Mouse (Mus musculus): ENCODE data around the gene Rapgef2.
"Not testable (repeated sequence)": the region's sequence is repeated elsewhere in the genome, so short reads cannot be mapped to it uniquely, and the experiment has no call there.

The Rapgef2 gene

GRCm38 (mm10) chr3:79174168-79174567 is 112.1 kb downstream of the Rapgef2 start:
- DNase-seq (ENCODE audit: low read depth in 1 of 2, low spot score in 2 of 2): no peak

- peak; percentile 64 to 70 for DNase-seq (ENCODE audit: low read depth in 1 of 2, low spot score in 2 of 2)
These were observed 113.0 kb downstream of the Rapgef2 start for GRCm38 (mm10) chr3:79173291-79173690.

DNA sequence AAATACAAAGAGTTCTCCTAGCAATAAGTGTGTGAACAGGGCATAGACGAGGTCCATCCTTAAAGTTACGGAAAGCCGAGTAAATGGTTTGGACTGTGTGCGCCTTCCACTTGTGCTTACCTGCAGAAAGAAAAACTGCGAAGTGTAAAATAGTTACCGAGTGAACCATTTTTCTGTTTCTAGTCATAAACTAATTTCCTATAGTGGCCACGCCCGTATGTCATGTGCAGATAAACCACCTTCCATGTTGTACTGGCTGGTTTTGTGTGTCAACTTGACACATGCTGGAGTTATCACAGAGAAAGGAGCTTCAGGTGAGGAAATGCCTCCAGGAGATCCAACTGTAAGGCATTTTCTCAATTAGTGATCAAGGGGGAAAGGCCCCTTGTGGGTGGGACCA is 115.2 kb downstream of the Rapgef2 start:
- DNase-seq (ENCODE audit: low read depth in 1 of 2, low spot score in 2 of 2): not testable (repeated sequence)

GRCm38 (mm10) chr3:79168168-79168827 is 118.0 kb downstream of the Rapgef2 start:
- DNase-seq (ENCODE audit: low read depth in 1 of 2, low spot score in 2 of 2): no peak

DNA sequence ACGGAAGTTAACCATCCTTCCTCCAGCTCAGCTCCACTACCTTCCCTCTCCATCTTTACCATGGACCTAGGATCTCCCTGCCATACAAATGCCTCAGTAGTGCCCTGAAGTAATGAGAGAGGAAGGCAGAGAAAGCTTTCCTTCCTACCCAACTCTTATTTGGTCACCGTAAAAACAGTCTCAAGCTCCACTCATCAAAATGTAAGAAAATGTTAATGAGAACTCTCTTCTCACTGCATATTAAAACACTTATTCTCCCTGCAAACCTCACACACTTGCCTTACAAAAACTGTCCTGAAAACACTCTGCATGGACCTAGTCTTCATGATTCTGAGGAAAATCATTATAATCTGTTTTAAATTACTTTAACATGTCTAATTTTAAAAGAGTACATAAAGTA is 118.7 kb downstream of the Rapgef2 start:
- DNase-seq (ENCODE audit: low read depth in 1 of 2, low spot score in 2 of 2): no peak

DNA sequence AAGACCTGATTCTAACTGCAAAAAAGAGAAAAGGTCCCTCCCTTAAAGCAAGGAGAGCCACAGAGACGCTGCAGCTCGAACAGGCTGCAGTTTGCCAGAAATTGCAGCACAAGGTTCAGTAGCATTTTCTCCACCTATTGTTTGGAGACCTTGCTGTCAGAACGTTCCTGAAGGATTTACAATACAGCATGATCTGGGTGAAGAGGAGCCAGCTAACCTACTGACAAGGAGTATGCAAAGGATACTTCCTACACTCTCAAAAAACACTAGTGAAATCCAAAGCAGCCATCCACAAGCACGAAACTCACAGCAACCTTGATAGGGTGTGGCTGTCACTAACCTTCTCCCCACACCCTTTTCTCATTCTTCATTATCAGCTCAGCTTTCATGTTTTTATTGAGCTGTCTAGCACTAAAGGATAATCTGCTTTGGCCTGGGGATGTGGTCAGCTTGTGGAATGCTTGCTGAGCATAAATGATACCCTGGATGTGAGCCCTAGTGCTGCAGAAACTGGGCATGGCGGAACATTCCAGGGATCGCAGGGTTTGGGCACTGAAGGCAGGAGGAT is 124.4 kb downstream of the Rapgef2 start:
- no peak for DNase-seq (ENCODE audit: low read depth in 1 of 2, low spot score in 2 of 2)

- peak in 1 of 2 experiments; percentile 29 for DNase-seq (ENCODE audit: low read depth in 1 of 2, low spot score in 2 of 2)
These were observed 125.1 kb downstream of the Rapgef2 start for GRCm38 (mm10) chr3:79161093-79161723.

- no peak for DNase-seq (ENCODE audit: low read depth in 1 of 2, low spot score in 2 of 2)
These were observed 128.1 kb downstream of the Rapgef2 start for GRCm38 (mm10) chr3:79158254-79158653.

DNA sequence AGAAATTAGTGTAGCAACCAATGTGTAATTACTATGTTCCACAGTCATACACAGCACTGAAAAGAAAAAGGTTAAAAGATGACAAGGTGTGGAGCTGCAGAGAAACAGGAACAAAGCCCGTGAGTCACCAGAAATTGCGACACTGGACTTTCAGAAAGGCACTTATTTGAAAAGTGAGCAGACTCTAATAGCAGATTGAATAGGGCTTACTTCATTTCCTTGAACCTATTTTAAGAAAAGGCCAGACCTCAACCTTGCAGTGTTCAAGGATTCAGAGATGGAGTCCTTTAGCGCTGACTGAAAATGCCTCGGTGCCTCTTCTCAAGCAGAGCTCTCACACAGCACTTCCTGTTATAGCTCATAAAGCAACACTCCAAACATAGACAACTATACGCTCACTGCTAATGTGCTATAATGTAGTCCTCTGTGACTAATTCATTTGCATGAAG is 133.3 kb downstream of the Rapgef2 start:
- DNase-seq (ENCODE audit: low read depth in 1 of 2, low spot score in 2 of 2): peak; percentile 81 to 90

DNA sequence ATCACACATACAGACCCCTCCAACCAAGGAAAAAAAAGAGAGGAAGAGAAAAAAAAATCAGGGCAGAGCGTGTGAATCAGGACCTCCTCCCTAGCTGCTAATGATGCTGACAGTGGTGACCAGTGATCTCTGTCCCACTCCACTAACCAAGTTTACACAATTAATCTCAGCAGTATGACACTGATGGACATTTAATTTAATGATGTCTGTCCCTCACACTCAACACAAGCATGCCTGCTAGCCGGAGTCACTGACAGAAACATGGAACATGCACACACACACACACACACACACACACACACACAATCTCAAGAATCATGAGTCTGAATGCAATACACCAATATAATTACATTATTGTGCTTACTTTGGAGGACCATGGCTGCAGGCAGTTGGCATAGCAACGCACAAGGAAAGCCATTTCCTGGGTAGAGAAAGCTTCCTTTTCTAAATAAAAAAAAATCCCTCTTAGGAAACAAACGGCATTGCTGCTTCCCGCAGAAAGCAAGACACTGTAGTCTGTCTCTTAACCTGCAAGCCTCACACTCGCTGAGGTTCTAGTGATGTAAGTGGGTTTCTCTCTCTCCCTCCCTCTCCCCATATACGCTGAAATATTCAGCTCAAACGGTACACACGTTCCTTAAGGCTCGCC is 140.8 kb downstream of the Rapgef2 start:
- no peak for DNase-seq (ENCODE audit: low read depth in 1 of 2, low spot score in 2 of 2)

DNA sequence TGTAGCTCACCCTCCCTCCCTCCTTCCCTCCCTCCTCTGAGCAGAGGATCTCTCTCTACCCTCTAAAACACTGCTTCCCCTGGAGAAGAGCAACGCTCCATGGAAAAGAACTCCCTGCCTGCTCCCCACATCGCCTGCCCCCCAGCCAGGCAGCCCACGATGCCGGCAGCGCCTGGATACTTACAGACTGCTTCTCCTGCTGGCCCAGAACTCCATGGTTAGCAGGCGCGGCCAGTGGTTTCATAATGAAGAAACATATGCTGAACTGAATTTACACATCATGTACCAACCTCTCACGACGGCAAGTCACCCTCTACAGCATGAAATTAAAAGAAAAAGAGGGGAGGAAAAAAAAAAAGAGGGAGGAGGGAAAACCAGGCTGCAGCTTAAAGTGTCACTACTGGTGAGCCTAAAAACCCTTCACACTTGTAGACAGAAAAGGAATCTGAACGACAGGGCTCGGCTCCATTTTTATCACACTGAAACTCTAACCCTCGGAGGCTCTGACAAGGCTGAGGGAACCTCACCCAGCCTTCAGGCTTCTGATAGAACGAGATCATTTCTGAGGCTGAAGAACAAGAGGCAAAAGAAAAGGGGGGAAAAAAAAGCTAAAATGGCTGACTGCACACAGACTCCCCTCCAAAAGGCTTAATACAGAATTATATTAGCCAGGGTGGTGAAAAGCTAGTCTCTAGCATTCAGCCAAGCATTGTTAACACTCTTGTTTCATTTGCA is 141.5 kb downstream of the Rapgef2 start:
- no peak for DNase-seq (ENCODE audit: low read depth in 1 of 2, low spot score in 2 of 2)

DNA sequence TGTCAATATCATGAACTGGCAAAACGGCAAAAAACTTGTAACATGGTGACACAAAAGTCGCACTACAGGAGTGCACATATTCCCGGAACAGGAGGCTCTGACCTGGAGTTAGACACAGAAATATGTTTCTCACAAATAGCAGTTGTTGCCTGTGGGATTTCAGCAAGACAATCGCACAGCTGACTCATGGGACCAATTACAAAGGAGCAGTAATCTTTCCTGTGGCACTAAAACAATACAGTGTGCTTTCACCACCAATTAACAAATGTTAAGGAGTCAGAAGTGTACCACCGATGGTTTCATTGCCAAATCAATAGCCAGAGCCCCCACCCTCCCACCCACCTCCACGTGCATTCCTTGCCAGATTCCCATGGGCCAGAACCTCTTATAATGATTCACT is 142.2 kb downstream of the Rapgef2 start:
- no peak for DNase-seq (ENCODE audit: low read depth in 1 of 2, low spot score in 2 of 2)

GRCm38 (mm10) chr3:79139245-79139644 is 147.1 kb downstream of the Rapgef2 start:
- no peak for DNase-seq (ENCODE audit: low read depth in 1 of 2, low spot score in 2 of 2)

DNA sequence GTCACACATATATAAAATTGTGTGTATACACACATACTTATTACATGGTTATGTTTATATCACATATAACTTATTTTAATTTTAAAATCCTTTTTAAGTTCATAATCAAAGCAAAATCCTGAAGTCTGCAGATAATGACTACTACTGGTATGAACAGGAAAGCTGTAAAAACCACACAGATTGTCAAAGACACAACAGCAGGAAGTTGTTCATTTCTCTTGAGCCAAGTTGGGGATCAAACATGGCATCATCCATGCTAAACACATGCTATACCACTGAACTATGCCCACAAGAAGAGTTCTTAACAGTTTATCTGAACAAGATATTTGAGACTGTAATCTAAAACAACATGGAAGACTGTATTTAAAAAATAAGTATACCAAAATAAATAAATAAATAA is 147.7 kb downstream of the Rapgef2 start:
- DNase-seq (ENCODE audit: low read depth in 1 of 2, low spot score in 2 of 2): no peak

DNA sequence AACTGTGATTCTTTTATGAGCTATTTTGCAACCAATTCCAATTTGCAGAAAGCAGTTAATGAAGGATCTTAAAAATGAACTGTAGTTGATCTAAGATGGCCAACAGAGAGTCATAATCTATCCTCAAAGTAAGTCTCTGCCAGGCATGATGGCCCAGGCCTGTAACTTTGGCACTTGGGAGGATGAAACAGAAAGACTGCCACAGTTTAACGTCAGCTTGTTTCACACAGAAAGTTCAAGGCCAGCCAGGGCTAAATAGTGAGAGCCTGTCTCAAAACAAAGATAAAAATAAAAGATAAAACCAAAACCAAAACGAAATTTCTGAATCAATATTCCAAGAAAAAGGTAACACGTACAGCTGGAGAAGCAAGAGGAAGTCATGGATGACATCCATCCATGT is 155.3 kb downstream of the Rapgef2 start:
- DNase-seq (ENCODE audit: low read depth in 1 of 2, low spot score in 2 of 2): no peak

GRCm38 (mm10) chr3:79129044-79129600 is 157.2 kb downstream of the Rapgef2 start:
- no peak for DNase-seq (ENCODE audit: low read depth in 1 of 2, low spot score in 2 of 2)

GRCm38 (mm10) chr3:79127797-79128196 is 158.5 kb downstream of the Rapgef2 start:
- DNase-seq (ENCODE audit: low read depth in 1 of 2, low spot score in 2 of 2): no peak

- DNase-seq (ENCODE audit: low read depth in 1 of 2, low spot score in 2 of 2): no peak
These were observed 159.5 kb downstream of the Rapgef2 start for GRCm38 (mm10) chr3:79126857-79127256.

- DNase-seq (ENCODE audit: low read depth in 1 of 2, low spot score in 2 of 2): no peak
These were observed 164.9 kb downstream of the Rapgef2 start for GRCm38 (mm10) chr3:79121391-79121790.

- no peak for DNase-seq (ENCODE audit: low read depth in 1 of 2, low spot score in 2 of 2)
These were observed 166.3 kb downstream of the Rapgef2 start for GRCm38 (mm10) chr3:79119983-79120382.

DNA sequence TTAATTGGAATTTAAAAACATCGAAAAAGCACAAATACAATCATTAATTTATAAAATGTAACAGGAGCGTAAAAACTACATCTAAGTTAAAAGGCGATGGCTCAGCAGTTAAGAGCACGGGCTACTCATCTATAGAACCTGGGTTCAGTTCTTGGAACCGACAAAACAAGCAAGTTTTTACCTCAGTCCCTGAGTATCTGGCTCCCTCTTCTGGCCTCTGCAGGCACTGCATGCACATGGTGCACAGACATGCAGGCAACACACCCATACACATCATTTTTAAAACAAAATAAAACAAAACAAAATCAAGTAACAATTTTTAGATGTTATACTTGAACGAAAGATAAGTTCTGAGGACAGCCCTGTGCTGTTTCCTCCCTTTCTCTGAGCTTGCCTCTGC is 176.2 kb downstream of the Rapgef2 start:
- no peak for DNase-seq (ENCODE audit: low read depth in 1 of 2, low spot score in 2 of 2)

Measured in monocyte, adult 2 months (primary cell).